Mouse (Mus musculus): ENCODE results near the gene Acsl5. TPM values are rescaled to one million over a fixed set of nuclear protein-coding genes. Genes with fewer than 3 reads are reported as not detected.

Acsl5 gene
- polyA plus RNA-seq, 1 experiment from 2014 or later: 9.9 TPM

DNA sequence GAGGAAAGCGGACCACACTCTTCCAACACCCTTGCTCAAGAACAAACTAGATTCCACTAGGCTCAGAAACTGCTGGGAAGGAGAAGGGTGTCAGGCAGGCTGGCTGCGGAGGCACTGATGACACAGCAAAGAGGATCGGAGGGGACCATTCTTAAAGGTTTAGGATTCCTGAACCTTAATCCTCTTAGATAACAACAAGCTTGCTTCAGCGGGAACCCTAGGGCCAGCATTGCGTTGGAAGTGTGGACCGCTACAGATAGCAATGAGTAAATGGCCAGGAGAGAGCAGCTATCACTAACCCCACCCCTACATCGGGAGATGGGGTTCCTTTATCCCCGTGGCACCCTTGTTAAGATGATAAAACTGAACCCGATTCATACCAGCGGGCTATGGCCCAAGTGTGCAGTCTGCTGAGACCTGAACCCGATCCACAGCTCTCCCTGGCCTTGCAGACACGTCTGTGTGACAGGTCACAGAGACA, 33.0 kb upstream of the Acsl5 start:
- 12% methylated on average over 12 of the region's 12 CpGs for WGBS
- H3K4me3 ChIP-seq (replicated peaks): peak overlapping the region; percentile 42
- H3K9ac ChIP-seq (replicated peaks): peak overlapping the region; percentile 62
- peaks cover 14% of the 10 kb centered on the region for H3K4me1 ChIP-seq (replicated peaks)
- no peak overlapping the region for H3K27ac ChIP-seq
- peak; percentile 70 for ATAC-seq
- peak overlapping the region; percentile 58 for H3K4me2 ChIP-seq (replicated peaks)
- H3K27me3 ChIP-seq: 0 out of 2 replicates have a peak, but pooled peaks cover 4% of the 10 kb centered on the region
- no peaks in the 10 kb centered on the region for H3K9me3 ChIP-seq
- H3K36me3 ChIP-seq: no peaks in the 10 kb centered on the region

DNA sequence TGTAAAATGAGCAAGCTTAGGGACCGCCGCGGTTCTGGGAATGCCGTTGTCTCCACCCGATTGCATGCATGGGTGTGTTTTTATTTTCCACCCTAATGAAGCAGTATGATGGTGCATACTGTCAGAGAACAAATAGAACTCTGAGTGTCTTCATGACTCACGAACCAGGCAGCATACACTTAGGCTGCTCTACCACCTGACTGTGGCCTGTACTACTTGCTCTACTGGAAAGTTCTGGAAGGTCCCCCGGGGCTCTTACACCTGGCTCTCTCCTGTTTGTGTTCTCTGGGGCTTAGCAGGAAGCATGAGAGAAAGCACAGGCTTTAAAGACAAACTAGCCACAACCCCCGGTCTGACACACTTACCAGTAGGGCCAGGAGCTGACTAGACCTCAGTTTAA, 32.4 kb upstream of the Acsl5 start:
- Histone ChIP-seq H3K27ac (no peak overlapping the region), H3K4me1 (replicated peaks) (peaks cover 14% of the 10 kb centered on the region), H3K4me3 (replicated peaks) (no peak overlapping the region), H3K4me2 (replicated peaks) (peak overlapping the region; percentile 58), H3K36me3 (no peaks in the 10 kb centered on the region), H3K9ac (replicated peaks) (no peak overlapping the region), H3K27me3 (0 out of 2 replicates have a peak, but pooled peaks cover 4% of the 10 kb centered on the region), H3K9me3 (no peaks in the 10 kb centered on the region)
- no peak for ATAC-seq
- WGBS: 80% methylated on average over 8 of the region's 8 CpGs

DNA sequence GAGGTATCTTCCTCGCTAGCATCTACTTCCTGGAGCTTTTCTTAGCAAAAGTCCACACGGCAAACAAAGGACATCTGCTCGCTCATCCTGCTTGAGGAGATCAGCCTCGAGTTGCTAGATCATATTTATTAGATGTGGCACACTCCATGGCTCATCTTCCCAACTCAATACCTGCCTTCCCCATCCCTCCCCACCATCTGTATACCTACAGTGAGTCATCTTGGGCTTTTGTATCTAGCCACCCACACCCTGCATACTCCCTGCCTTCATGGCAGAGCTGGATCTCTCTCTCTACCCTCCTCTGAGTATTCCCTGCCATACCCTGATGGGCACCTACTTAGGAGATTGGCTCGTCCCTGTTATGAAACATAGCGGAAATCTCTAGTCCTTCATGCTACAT, 30.5 kb upstream of the Acsl5 start:
- WGBS: 86% methylated on average over 6 of the region's 6 CpGs
- Histone ChIP-seq H3K4me3 (replicated peaks) (no peak overlapping the region), H3K9ac (replicated peaks) (no peak overlapping the region), H3K9me3 (no peaks in the 10 kb centered on the region), H3K27ac (no peak overlapping the region), H3K36me3 (no peaks in the 10 kb centered on the region), H3K4me1 (replicated peaks) (peaks cover 14% of the 10 kb centered on the region), H3K4me2 (replicated peaks) (no peak overlapping the region), H3K27me3 (0 out of 2 replicates have a peak, but pooled peaks cover 4% of the 10 kb centered on the region)
- ATAC-seq: no peak

DNA sequence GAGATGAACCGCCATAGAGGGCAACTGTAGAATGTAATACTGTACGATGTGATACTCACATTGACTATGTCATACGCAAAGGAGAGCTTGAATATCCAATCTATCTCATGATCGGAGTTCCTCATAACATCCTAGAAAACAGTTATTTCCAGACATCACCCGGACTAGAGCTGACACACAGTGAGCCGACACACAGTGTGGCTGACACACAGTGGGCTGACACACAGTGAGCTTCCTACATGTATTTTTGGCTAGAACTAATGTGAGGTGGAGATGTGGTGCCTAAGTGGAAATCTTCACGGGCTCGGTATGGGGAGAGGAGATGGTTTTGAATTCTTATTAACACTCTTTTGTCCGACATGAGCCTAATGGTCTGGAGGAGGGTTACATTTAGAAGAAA, 29.5 kb upstream of the Acsl5 start:
- H3K4me1 ChIP-seq (replicated peaks): peaks cover 14% of the 10 kb centered on the region
- 0 out of 2 replicates have a peak, but pooled peaks cover 4% of the 10 kb centered on the region for H3K27me3 ChIP-seq
- no peak overlapping the region for H3K27ac ChIP-seq
- no peaks in the 10 kb centered on the region for H3K9me3 ChIP-seq
- no peaks in the 10 kb centered on the region for H3K36me3 ChIP-seq
- H3K4me2 ChIP-seq (replicated peaks): no peak overlapping the region
- no peak overlapping the region for H3K4me3 ChIP-seq (replicated peaks)
- no peak overlapping the region for H3K9ac ChIP-seq (replicated peaks)
- ATAC-seq: no peak
- 91% methylated on average over 9 of the region's 9 CpGs for WGBS

DNA sequence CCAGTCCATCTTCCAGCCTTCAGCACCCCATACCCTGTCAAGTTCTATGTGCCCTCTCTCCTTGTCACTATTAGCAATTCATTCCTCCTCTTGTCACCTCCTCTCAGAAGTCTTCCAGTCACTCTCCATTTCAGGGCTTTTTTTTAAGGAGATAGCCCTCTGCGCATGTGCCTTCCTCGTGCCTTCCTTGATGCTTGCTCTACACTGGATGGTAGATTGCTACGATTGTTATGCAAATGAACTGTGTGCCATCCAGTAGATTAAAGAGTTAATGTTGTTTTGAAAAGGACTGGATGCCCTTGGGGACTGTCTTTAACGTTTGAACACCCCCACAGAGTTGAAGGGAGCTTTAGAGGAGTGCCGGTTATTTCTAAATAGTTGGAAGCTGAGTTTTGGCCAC, 25.1 kb upstream of the Acsl5 start:
- Histone ChIP-seq H3K9me3 (no peaks in the 10 kb centered on the region), H3K4me2 (replicated peaks) (no peak overlapping the region), H3K4me1 (replicated peaks) (peaks cover 11% of the 10 kb centered on the region), H3K9ac (replicated peaks) (no peak overlapping the region), H3K27me3 (no peaks in the 10 kb centered on the region), H3K27ac (no peak overlapping the region), H3K4me3 (replicated peaks) (no peak overlapping the region), H3K36me3 (no peaks in the 10 kb centered on the region)
- ATAC-seq: no peak
- WGBS: 53% methylated on average over 5 of the region's 5 CpGs

DNA sequence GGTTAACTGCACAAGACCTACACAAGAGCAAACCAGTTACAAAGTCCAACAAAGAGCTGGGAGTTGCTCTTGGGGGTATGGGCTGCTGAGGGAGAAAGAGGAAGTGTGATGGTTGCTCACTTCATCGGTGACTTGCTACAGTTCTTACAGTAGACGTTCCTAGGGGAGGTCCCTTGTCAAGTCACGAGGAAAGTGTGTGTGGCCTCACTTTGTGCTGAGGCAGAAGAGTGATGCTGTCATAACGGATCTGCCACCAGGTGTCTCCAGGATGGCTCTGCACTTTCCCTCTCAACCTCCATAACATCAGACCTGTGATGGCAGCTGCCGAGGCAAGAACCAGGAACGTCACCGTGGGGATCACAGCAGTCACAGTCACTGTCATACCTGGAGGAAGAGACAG, 24.6 kb upstream of the Acsl5 start:
- Histone ChIP-seq H3K9me3 (no peaks in the 10 kb centered on the region), H3K27me3 (no peaks in the 10 kb centered on the region), H3K9ac (replicated peaks) (no peak overlapping the region), H3K4me2 (replicated peaks) (no peak overlapping the region), H3K36me3 (no peaks in the 10 kb centered on the region), H3K4me1 (replicated peaks) (peaks cover 11% of the 10 kb centered on the region), H3K4me3 (replicated peaks) (no peak overlapping the region), H3K27ac (no peak overlapping the region)
- no peak for ATAC-seq
- 89% methylated on average over 7 of the region's 7 CpGs for WGBS

DNA sequence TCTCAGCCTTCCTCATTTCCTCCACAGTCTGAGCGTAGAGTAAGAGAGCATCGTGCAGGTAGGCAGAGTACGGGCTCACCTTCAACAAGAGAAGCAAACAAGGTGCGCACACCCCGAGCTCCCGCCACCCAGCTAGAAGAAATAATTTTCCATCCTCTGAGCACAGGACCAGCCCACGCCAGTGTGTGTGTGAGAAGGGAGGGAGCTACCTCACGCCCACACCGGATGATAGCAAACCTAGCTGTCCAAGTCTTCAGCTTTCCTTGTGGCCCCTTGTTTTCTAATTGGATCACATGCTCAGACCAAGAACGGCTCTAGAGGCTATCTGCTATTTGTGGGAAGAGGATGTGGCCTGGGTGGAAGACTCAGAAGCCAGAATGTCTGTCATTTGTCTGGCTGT, 20.7 kb upstream of the Acsl5 start:
- peak; percentile 40; the same call in 1 of the 2 replicates for ATAC-seq
- Histone ChIP-seq H3K36me3 (no peaks in the 10 kb centered on the region), H3K9me3 (no peaks in the 10 kb centered on the region), H3K9ac (replicated peaks) (no peak overlapping the region), H3K4me2 (replicated peaks) (no peak overlapping the region), H3K27ac (no peak overlapping the region), H3K4me3 (replicated peaks) (no peak overlapping the region), H3K27me3 (no peaks in the 10 kb centered on the region), H3K4me1 (replicated peaks) (peaks cover 11% of the 10 kb centered on the region)
- WGBS: 82% methylated on average over 10 of the region's 10 CpGs

DNA sequence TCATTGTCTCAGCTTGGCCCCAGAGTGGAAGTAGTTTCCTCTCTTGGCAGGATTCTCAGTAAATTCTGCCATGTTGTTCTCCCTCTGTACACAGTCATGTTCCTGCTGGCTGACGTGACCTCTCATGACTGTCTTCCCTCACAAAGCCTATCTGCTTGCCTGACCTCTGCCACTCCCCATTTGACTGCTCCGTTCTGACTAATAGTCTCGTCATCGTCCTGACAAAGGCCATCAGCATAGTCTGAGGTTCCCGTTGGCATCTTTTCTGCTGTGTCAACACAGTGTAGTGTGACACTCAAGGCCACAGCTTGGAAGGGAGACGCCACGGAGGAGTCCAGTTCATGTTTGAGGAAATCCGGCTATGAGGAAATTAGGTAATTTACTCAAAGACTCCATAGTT, 19.6 kb upstream of the Acsl5 start:
- Histone ChIP-seq H3K4me3 (replicated peaks) (no peak overlapping the region), H3K4me2 (replicated peaks) (no peak overlapping the region), H3K27me3 (no peaks in the 10 kb centered on the region), H3K27ac (no peak overlapping the region), H3K9me3 (no peaks in the 10 kb centered on the region), H3K9ac (replicated peaks) (no peak overlapping the region), H3K36me3 (no peaks in the 10 kb centered on the region), H3K4me1 (replicated peaks) (peaks cover 11% of the 10 kb centered on the region)
- no peak for ATAC-seq
- 64% methylated on average over 8 of the region's 8 CpGs for WGBS

DNA sequence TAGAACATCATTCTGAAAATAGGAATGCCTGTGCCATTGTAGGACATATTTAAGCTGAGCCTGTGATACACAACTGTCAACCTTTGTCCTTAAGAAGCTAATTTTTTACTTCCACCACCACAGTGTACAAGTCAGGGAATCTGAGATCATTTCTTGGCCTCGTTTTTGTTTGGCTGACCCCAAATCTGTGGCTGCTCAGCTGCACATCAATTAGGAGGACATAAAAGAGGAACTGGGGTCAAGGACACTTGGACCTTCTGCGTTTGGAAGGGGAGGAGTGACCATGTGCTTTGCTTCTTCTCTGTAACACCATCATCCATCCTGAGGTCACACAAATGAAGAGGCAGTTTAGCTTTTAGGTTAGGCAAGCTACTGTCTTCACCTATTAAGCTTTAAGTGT, 15.7 kb upstream of the Acsl5 start:
- H3K9ac ChIP-seq (replicated peaks): no peak overlapping the region
- H3K9me3 ChIP-seq: no peaks in the 10 kb centered on the region
- WGBS: 63% methylated on average over 2 of the region's 2 CpGs
- H3K4me3 ChIP-seq (replicated peaks): no peak overlapping the region
- H3K36me3 ChIP-seq: no peaks in the 10 kb centered on the region
- H3K27ac ChIP-seq: no peak overlapping the region
- peaks cover under 1% of the 10 kb centered on the region; the same call in 1 of the 2 replicates for H3K4me1 ChIP-seq (replicated peaks)
- no peak for ATAC-seq
- no peaks in the 10 kb centered on the region for H3K27me3 ChIP-seq
- no peak overlapping the region for H3K4me2 ChIP-seq (replicated peaks)

DNA sequence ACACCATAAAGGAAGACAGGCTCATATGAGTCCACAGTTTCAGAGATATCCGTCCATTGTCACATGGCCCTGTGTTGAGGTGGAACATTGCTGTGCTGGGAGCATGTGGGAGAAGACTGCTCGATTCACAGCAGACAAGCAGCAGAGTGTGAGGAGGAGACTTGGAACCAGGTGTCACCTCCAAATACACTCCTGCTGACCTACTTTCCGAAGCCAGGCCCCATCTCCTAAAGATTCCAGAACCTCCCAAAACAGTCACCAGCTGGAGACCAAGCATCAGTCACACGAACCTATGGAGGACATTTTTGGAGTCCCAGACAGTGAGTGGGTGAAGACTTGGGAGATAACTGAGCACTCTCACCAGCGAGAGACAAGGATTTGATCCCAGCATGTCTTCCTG, 15.2 kb upstream of the Acsl5 start:
- Histone ChIP-seq H3K4me2 (replicated peaks) (no peak overlapping the region), H3K27ac (no peak overlapping the region), H3K27me3 (no peaks in the 10 kb centered on the region), H3K36me3 (no peaks in the 10 kb centered on the region), H3K4me3 (replicated peaks) (no peak overlapping the region), H3K4me1 (replicated peaks) (no peaks in the 10 kb centered on the region), H3K9ac (replicated peaks) (no peak overlapping the region), H3K9me3 (no peaks in the 10 kb centered on the region)
- no peak for ATAC-seq
- 86% methylated on average over 5 of the region's 5 CpGs for WGBS

DNA sequence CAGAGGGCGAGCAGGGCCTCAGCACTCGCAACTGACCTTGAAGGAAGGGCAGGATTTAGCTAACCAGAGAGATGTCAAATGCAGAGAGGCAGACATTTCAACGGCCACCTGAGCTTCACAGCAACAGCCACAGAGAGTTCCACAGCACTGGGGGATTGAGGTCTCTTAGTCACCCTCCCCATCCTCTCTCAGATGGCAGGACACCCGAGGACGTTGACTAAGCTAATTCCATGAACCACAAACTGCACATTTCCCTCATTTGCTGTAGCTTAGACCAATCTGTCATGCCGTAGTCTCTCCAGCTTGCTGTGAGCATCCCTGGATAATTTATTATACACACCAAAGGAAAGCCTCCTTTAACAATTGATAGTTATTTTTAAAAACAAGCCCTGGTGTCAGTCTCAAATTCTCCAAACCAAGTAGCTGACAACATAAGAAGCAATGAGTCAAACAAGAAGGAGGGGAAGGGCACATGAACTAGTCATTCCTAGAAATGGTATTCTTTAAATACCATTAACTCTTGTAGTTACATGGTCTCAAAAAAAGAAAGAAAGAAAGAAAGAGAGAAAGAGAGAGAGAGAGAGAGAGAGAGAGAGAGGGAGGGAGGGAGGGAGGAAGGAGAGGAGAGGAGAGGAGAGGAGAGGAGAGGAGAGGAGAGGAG, 11.8 kb upstream of the Acsl5 start:
- no peaks in the 10 kb centered on the region for H3K4me1 ChIP-seq (replicated peaks)
- H3K4me3 ChIP-seq (replicated peaks): no peak overlapping the region
- H3K9ac ChIP-seq (replicated peaks): no peak overlapping the region
- H3K9me3 ChIP-seq: no peaks in the 10 kb centered on the region
- 85% methylated on average over 6 of the region's 6 CpGs for whole genome bisulfite sequencing
- ATAC-seq: no peak
- H3K36me3 ChIP-seq: no peaks in the 10 kb centered on the region
- no peak overlapping the region for H3K27ac ChIP-seq
- H3K27me3 ChIP-seq: no peaks in the 10 kb centered on the region
- no peak overlapping the region for H3K4me2 ChIP-seq (replicated peaks)

DNA sequence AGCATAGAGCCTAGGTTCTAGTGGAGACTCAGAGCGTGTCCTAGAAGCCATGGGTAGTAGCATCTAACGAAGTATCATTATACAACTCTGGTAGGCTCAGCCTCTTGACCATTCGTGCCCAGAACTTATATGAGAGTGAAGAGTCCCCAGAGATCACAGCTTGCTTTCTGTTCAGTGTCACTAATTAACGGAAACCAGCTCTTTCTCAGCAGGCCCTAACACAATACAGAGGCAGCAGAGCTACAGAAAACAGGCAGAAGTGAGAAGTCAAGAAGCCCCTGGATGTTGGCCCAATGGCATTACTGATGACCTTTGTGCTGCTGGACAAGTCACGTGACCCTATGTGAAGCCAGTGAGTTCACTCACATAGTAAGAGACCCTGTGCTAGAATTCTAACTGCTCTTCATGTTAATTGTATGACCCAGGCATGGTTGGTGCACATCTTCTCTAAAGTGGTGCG, 10.5 kb upstream of the Acsl5 start, which contains the start of gene Gucy2g:
Gucy2g (minus strand) TSS at position 51 of the 460 bp plus-strand sequence.
- Histone ChIP-seq H3K4me3 (replicated peaks) (no peak within 1 kb of the TSS), H3K36me3 (no peaks in the 10 kb centered on the region), H3K27me3 (no peaks in the 10 kb centered on the region), H3K9me3 (no peaks in the 10 kb centered on the region), H3K4me2 (replicated peaks) (no peak within 1 kb of the TSS), H3K9ac (replicated peaks) (no peak within 1 kb of the TSS), H3K27ac (no peak within 1 kb of the TSS), H3K4me1 (replicated peaks) (no peaks in the 10 kb centered on the region)
- no peak for ATAC-seq
- 81% methylated on average over 6 of the region's 6 CpGs for WGBS

DNA sequence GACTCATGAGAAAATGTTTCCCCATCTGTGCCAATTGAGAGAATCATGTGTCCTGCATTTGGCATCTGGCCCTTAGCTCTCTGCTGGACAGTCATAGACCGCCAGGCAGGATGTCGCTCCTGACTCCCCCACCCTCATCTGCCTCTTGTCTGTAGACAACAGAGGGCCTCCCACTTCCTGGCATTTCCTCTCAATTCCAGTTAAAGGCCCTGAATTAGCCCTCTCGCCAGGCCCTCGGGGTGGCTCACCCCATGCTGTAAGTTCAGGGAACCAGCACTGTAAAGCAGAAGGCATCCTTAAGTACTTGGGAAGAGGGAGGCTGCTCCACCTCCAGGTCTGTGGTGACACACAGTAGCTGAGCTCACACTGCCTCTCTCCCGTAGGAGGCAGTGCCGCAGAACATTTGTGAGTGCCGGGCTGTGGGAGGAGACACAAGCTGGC, 6.9 kb upstream of the Acsl5 start:
- no peak overlapping the region for H3K4me2 ChIP-seq (replicated peaks)
- WGBS: 34% methylated on average over 7 of the region's 7 CpGs
- H3K9ac ChIP-seq (replicated peaks): no peak overlapping the region
- no peaks in the 10 kb centered on the region for H3K27me3 ChIP-seq
- no peak for ATAC-seq
- H3K4me3 ChIP-seq (replicated peaks): no peak overlapping the region
- H3K36me3 ChIP-seq: no peaks in the 10 kb centered on the region
- H3K27ac ChIP-seq: no peak overlapping the region
- H3K9me3 ChIP-seq: no peaks in the 10 kb centered on the region
- no peaks in the 10 kb centered on the region for H3K4me1 ChIP-seq (replicated peaks)
